Mouse (Mus musculus) liver, embryonic 15.5 days (tissue): ENCODE results near the gene Sema4b. TPM values are rescaled to one million over a fixed set of nuclear protein-coding genes. Genes with fewer than 3 reads are reported as not detected.

Source experiments
- ATAC-seq: fragments of 200-750 bp; cut with Nextera tagmentation; 2 replicates; pipeline ENCODE4 v1.8.0; 2017; ENCODE audit warnings: moderate number of reproducible peaks, mild to moderate bottlenecking, moderate library complexity; ENCODE audit not compliant: insufficient read depth
- H3K27ac ChIP-seq: fragments of 300-500 bp; sonication (generic); replicated peaks from 2 replicates; pipeline ENCODE4 v1.5.1; 2015; ENCODE audit warnings: mild to moderate bottlenecking, inconsistent platforms
- H3K27me3 ChIP-seq: fragments of 300-500 bp; sonication (generic); 2 replicates; pipeline ENCODE4 v1.6.1; 2015; ENCODE audit warnings: mild to moderate bottlenecking, inconsistent platforms
- H3K36me3 ChIP-seq: fragments of 300-500 bp; sonication (generic); replicated peaks from 2 replicates; pipeline ENCODE4 v1.6.1; 2015; ENCODE audit warnings: moderate library complexity, mild to moderate bottlenecking, inconsistent platforms
- H3K4me1 ChIP-seq: fragments of 300-500 bp; sonication (generic); replicated peaks from 2 replicates; pipeline ENCODE4 v1.6.1; 2015; ENCODE audit warnings: inconsistent platforms
- H3K4me2 ChIP-seq: fragments of 300-500 bp; sonication (generic); 2 replicates; pipeline ENCODE4 v1.6.1; 2015; ENCODE audit warnings: moderate library complexity, mild to moderate bottlenecking, inconsistent platforms
- H3K4me3 ChIP-seq: fragments of 300-500 bp; sonication (generic); replicated peaks from 2 replicates; pipeline ENCODE4 v1.5.1; 2015; ENCODE audit warnings: mild to moderate bottlenecking, inconsistent platforms
- H3K9ac ChIP-seq: fragments of 300-500 bp; sonication (generic); 2 replicates; pipeline ENCODE4 v1.6.1; 2015; ENCODE audit warnings: moderate library complexity, mild to moderate bottlenecking, inconsistent platforms
- H3K9me3 ChIP-seq: fragments of 300-500 bp; sonication (generic); replicated peaks from 2 replicates; pipeline ENCODE4 v1.6.1; 2016; ENCODE audit warnings: inconsistent platforms
- WGBS: fragments of 180-500 bp; shearing (Covaris S2); methylation state at CpG from one replicate; pipeline ENCODE4 v1.1.7; 2015; ENCODE audit warnings: mixed read lengths; ENCODE audit not compliant: insufficient replicate concordance; 5-methylcytosine and 5-hydroxymethylcytosine counted together
- polyA plus RNA-seq: library from polyadenylated mRNA; unstranded; fragments of >200 nt; fragmentation: Nextera tagmentation; extraction: Ambion mirVana; gene quantifications from 2 replicates; pipeline ENCODE4 v1.2.1, GENCODE M21; 2015

The Sema4b gene
- polyA plus RNA-seq, 1 experiment from 2014 or later, result 15.2 TPM

- Histone ChIP-seq H3K4me1 (peaks cover 86% of the 10 kb centered on the region), H3K27ac (peak overlapping the region; percentile 90)
- 72% methylated on average over 12 of the region's 12 CpGs for WGBS
These were observed 860 bp downstream of the Sema4b start for GRCm38 (mm10) chr7:80187501-80187900.

DNA sequence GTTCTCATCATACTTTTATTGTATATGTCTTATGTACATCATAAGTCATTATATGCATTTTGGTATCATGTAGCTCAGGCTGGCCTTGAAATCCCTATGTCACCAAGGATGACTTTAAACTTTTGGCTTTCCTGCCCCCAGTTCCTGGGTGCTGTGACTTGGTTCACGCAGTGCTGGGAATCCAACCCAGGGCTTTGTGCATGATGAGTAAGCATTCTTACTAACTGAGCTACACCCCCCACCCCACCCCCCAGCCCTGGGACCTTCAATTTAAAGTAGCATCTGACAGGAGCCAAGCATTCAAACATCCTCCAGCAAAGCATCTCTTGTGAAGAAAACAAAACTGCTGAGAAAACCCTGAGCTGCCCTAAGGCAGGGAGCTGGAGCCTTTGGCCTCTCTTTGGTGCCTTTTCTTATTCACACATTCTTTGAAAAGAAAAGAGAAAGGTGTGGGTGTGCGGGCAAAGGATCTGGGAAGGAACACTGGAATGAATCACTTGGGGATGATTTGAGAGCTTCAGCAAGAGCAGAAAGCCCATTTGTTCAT lies 2.0 kb downstream of the Sema4b start:
- WGBS, result 84% methylated on average over 2 of the region's 2 CpGs
- Histone ChIP-seq H3K27ac (no peak overlapping the region), H3K9ac (no peak overlapping the region), H3K4me3 (no peak overlapping the region), H3K4me1 (peaks cover 95% of the 10 kb centered on the region), H3K4me2 (no peak overlapping the region), H3K9me3 (no peaks in the 10 kb centered on the region), H3K27me3 (peaks cover 11% of the 10 kb centered on the region; the same call in 1 of the 2 replicates), H3K36me3 (no peaks in the 10 kb centered on the region)
- ATAC-seq, result no peak

More at GRCm38 (mm10) chr7:80187501-80187900, 860 bp downstream of the Sema4b start:
- no peaks in the 10 kb centered on the region for H3K9me3 ChIP-seq
- H3K9ac ChIP-seq, result peak overlapping the region; percentile 72
- peak overlapping the region; percentile 70 for H3K4me3 ChIP-seq
- H3K27me3 ChIP-seq, result peaks cover 11% of the 10 kb centered on the region; the same call in 1 of the 2 replicates
- ATAC-seq, result no peak
- no peaks in the 10 kb centered on the region for H3K36me3 ChIP-seq
- H3K4me2 ChIP-seq, result peak overlapping the region; percentile 97

GRCm38 (mm10) chr7:80189147-80189933 lies 2.7 kb downstream of the Sema4b start:
- no peak overlapping the region for H3K4me2 ChIP-seq
- H3K9me3 ChIP-seq, result no peaks in the 10 kb centered on the region
- no peak for ATAC-seq
- no peak overlapping the region for H3K4me3 ChIP-seq
- H3K4me1 ChIP-seq, result peaks cover 98% of the 10 kb centered on the region
- no peak overlapping the region for H3K9ac ChIP-seq
- H3K27me3 ChIP-seq, result peaks cover 11% of the 10 kb centered on the region; the same call in 1 of the 2 replicates
- no peaks in the 10 kb centered on the region for H3K36me3 ChIP-seq
- 66% methylated on average over 11 of the region's 11 CpGs for WGBS
- H3K27ac ChIP-seq, result no peak overlapping the region

DNA sequence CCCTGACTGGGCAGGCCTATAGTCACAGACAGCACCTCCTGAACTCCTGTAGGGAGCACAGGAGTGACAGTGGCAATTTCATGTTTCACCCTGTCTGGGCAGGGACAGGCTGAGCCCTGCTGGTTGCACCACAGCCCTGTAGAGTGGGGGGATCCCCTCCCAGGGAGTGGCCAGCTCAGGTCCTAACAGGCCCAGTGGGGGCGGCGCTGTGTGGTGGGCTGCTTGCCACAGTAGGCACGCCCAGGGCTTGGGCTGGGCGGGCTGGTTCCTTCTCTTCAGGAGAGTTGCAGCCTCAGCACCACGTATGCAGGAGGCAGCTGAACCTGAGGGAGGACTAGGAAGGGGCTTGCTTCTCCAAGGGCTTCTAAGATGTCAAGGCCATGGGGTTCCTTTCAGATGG lies 4.8 kb downstream of the Sema4b start:
- peak overlapping the region; percentile 66; the same call in 1 of the 2 replicates for H3K9ac ChIP-seq

DNA sequence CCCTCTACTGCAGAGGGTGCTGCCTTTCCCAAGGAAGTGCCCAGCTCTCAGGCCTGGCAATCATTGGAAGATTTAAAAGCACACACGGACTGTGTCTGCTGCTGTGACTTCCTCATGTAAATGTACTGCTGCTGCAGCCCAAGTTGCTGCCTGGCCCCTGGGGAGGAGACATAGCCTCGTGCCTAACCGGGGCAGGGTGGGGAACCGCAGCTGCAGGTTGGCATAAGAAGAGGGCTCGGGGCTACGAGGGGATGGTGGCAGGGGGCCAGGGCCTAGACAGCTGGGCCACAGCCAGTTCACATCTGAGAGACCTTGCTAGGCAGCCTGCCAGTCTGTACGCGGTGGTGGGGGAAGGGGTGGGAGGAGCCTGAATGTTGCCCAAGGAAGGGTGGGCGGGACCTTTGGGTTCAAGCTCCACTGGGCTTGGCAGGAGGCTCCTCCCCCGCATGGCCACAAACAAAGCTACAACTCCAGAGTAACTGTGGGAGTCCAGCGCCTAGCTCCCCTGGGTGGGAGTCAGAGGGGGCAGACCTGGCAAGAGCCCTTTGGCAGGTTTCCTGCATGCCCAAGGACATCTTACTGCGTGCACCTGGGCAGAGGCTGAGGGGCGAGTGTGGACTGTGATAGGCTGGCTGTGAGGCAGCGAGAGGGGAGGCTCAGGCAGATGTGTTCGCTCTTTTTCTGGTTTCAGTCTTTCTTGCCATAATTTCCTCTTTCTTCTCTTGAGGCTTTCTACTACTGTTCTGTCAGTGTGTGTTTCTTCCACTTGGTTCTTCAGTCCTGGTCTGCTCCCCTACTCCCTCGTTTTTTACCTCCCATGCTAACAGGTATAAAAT lies 5.8 kb downstream of the Sema4b start:
- H3K4me3 ChIP-seq, result peak overlapping the region; percentile 56
- ATAC-seq, result peak; percentile 83
- H3K36me3 ChIP-seq, result no peaks in the 10 kb centered on the region
- H3K9ac ChIP-seq, result peak overlapping the region; percentile 66
- no peaks in the 10 kb centered on the region for H3K9me3 ChIP-seq
- 2% methylated on average over 16 of the region's 16 CpGs for WGBS
- H3K4me2 ChIP-seq, result peak overlapping the region; percentile 83
- H3K4me1 ChIP-seq, result peaks cover 98% of the 10 kb centered on the region
- H3K27ac ChIP-seq, result peak overlapping the region; percentile 91
- H3K27me3 ChIP-seq, result peaks cover 4% of the 10 kb centered on the region; the same call in 1 of the 2 replicates

More for the DNA sequence above, 4.8 kb downstream of the Sema4b start:
- H3K36me3 ChIP-seq, result no peaks in the 10 kb centered on the region
- H3K27me3 ChIP-seq, result peaks cover 11% of the 10 kb centered on the region; the same call in 1 of the 2 replicates
- peak overlapping the region; percentile 83 for H3K4me2 ChIP-seq
- 16% methylated on average over 5 of the region's 5 CpGs for WGBS
- peak overlapping the region; percentile 91 for H3K27ac ChIP-seq
- H3K9me3 ChIP-seq, result no peaks in the 10 kb centered on the region
- ATAC-seq, result no peak
- H3K4me1 ChIP-seq, result peaks cover 99% of the 10 kb centered on the region
- H3K4me3 ChIP-seq, result no peak overlapping the region

DNA sequence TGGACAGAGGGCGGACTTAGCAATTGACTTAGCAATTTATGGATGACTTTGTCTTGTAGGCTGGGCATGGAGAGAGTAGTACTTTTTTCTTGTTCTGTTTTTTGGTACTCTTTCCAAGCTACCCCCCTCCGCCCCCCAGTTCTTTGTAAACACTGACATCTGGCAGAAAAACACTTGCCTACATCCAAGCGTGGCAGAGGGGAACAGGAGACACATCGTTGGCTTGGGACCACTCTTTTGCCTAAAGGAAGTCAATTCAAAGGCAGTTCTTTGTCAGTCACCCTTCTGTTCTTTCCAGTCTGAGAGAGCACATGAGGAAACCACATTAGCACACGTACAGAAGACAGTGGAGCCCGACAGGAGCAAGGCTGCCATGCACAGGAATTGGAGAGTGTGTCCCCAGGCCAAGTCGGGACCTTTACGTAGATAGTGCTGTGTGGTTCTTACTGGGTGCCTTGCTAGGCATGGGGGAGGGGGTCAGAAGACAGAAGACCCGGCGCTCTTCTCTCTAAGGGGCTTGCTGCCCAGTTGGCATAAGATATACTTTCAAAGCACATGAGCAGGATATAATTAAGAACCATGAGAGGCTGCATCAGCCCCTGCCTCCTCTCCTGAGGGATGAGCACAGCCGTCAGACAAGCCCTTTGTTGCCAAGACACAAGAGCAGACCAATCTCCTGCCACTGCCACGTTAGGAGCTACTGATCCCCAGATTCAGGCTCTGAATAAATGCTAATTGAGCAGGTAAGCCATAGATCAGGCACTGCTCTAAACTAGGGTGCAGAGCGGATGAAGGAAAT lies 7.5 kb downstream of the Sema4b start:
- Histone ChIP-seq H3K27ac (peak overlapping the region; percentile 81), H3K36me3 (no peaks in the 10 kb centered on the region), H3K4me1 (peaks cover 92% of the 10 kb centered on the region), H3K4me3 (no peak overlapping the region), H3K27me3 (no peaks in the 10 kb centered on the region), H3K9ac (peak overlapping the region; percentile 12; the same call in 1 of the 2 replicates), H3K4me2 (0 out of 2 replicates have a peak overlapping the region, but pooled peaks have one; percentile 38), H3K9me3 (no peaks in the 10 kb centered on the region)
- no peak for ATAC-seq
- WGBS, result 64% methylated on average over 13 of the region's 13 CpGs

DNA sequence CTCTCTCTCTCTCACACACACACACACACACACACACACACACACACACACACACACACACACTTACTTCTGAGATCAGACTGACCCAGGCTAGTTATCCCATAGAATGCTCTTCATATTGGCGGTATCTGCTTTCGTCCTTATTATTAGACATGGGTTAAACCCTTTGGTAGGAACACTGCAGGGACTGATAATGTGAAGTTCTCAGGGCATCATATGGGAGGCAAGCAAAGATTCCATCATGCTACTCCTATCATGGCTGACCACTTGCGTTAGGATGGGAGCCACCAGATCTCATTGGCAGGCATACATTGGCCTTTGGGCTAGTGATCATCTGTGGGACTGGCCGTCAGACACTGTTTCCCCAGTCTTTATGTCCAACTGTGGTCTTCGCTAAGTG lies 8.5 kb downstream of the Sema4b start:
- Histone ChIP-seq H3K4me3 (no peak overlapping the region), H3K4me1 (peaks cover 92% of the 10 kb centered on the region), H3K36me3 (peaks cover under 1% of the 10 kb centered on the region; the same call in 1 of the 2 replicates), H3K9ac (0 out of 2 replicates have a peak overlapping the region, but pooled peaks have one; percentile 7), H3K27ac (peak overlapping the region; percentile 81), H3K4me2 (peak overlapping the region; percentile 38), H3K9me3 (no peaks in the 10 kb centered on the region), H3K27me3 (no peaks in the 10 kb centered on the region)
- WGBS, result 40% methylated on average over 5 of the region's 5 CpGs
- peak; percentile 11; the same call in 1 of the 2 replicates for ATAC-seq

- no peaks in the 10 kb centered on the region for H3K9me3 ChIP-seq
- 84% methylated on average over 10 of the region's 11 CpGs for WGBS
- H3K9ac ChIP-seq, result no peak overlapping the region
- ATAC-seq, result no peak
- peaks cover 92% of the 10 kb centered on the region for H3K4me1 ChIP-seq
- H3K27ac ChIP-seq, result peak overlapping the region; percentile 81
- H3K4me2 ChIP-seq, result peak overlapping the region; percentile 38
- H3K27me3 ChIP-seq, result no peaks in the 10 kb centered on the region
- no peak overlapping the region for H3K4me3 ChIP-seq
- H3K36me3 ChIP-seq, result peaks cover 6% of the 10 kb centered on the region; the same call in 1 of the 2 replicates
These were observed 9.1 kb downstream of the Sema4b start for GRCm38 (mm10) chr7:80195576-80196263.

DNA sequence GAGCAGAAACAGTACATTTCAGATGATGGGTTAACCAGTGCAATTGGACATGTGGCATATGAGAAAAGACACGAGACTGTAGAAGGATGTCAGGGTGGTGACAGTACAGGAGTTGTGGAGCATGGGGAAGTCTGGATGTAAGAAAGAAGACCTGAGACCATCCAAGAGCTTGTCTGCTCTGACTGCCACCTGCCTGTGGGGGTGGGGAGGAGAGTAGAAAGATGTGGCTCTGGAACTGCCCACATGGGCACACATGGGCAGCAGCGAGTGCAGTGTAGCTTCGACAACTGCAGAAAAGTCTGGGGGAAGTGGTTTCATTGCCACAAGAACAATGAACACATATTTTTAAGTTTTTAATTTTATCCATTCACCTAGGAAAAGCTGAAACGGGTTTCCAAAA lies 10.7 kb downstream of the Sema4b start:
- peak overlapping the region; percentile 91 for H3K4me3 ChIP-seq
- H3K27me3 ChIP-seq, result no peaks in the 10 kb centered on the region
- H3K4me1 ChIP-seq, result peaks cover 92% of the 10 kb centered on the region
- peak overlapping the region; percentile 91 for H3K4me2 ChIP-seq
- H3K9ac ChIP-seq, result peak overlapping the region; percentile 97
- H3K27ac ChIP-seq, result peak overlapping the region; percentile 100
- ATAC-seq, result no peak
- H3K9me3 ChIP-seq, result no peaks in the 10 kb centered on the region
- H3K36me3 ChIP-seq, result peaks cover 23% of the 10 kb centered on the region
- 14% methylated on average over 4 of the region's 4 CpGs for WGBS
